Mouse (Mus musculus) megakaryocyte, embryonic 14.5 days (primary cell): ENCODE measurements at regions not wholly inside any gene's neighbourhood (a gene's known extent, or its start where the extent isn't known, plus 50 kb on each side); places are given as distances from the start of the nearest gene placed in this dataset.

Experiments used
- FLI1 ChIP-seq: IDR thresholded peaks from 2 replicates; pipeline ENCODE4 v1.6.1; 2012; ENCODE audit warnings: low read length, inconsistent platforms, mixed read lengths
- GATA1 ChIP-seq: IDR thresholded peaks from 3 replicates; pipeline ENCODE4 v1.6.1; 2012; ENCODE audit warnings: mixed read lengths, low read length, inconsistent platforms, borderline replicate concordance

- no peak for TF ChIP-seq GATA1
- no peak for TF ChIP-seq FLI1
These were observed 145.1 kb upstream of the Id4 start for GRCm38 (mm10) chr13:48115890-48116289.
